Mouse (Mus musculus) MEL (cell line): Measurements from ENCODE around the gene Sfpq. TPM values are rescaled to one million over a fixed set of nuclear protein-coding genes. Genes with fewer than 3 reads are reported as not detected.

ENCODE experiments used
- DNase-seq: peaks from one replicate; pipeline ENCODE4 v3.0.0; 2011; ENCODE audit warnings: low read depth, low spot score
- H3K27ac ChIP-seq: 2 replicates; pipeline ENCODE4 v1.5.1; 2012; ENCODE audit warnings: low read depth, mild to moderate bottlenecking, control low read depth, low read length, moderate library complexity; ENCODE audit not compliant: control insufficient read depth
- H3K27me3 ChIP-seq, 2 experiments: fragments of 150-350 bp in 1 of 2; sonication (generic) in 1 of 2; 2 replicates each; pipeline ENCODE4 v1.6.1; 2012; ENCODE audit warnings: low read length in 2 of 2, mild to moderate bottlenecking in 2 of 2, improper control_type of control experiment in 1 of 2, moderate library complexity in 1 of 2; ENCODE audit not compliant: insufficient read depth in 2 of 2, control insufficient read depth in 1 of 2
- H3K36me3 ChIP-seq, 2 experiments: 2 replicates each; pipeline ENCODE4 v1.6.1; 2012 to 2014; ENCODE audit warnings: low read length in 2 of 2, improper control_type of control experiment in 1 of 2, inconsistent platforms in 1 of 2, mild to moderate bottlenecking in 1 of 2; ENCODE audit not compliant: insufficient read depth in 2 of 2, control insufficient read depth in 1 of 2
- H3K4me1 ChIP-seq, 2 experiments: fragments of 150-350 bp in 1 of 2; sonication (generic) in 1 of 2; 2 replicates each; pipeline ENCODE4 v1.6.1; 2012; ENCODE audit warnings: low read length in 2 of 2, improper control_type of control experiment in 1 of 2, mild to moderate bottlenecking in 1 of 2; ENCODE audit not compliant: insufficient read depth in 2 of 2, control insufficient read depth in 1 of 2
- H3K4me3 ChIP-seq, 2 experiments: fragments of 150-350 bp in 1 of 2; sonication (generic) in 1 of 2; 2 replicates each; pipeline ENCODE4 v1.5.1; 2012; ENCODE audit warnings: low read depth in 2 of 2, low read length in 2 of 2, mild to moderate bottlenecking in 2 of 2, moderate library complexity in 2 of 2, control low read depth in 1 of 2, improper control_type of control experiment in 1 of 2; ENCODE audit not compliant: control insufficient read depth in 1 of 2, insufficient read depth in 1 of 2
- H3K79me2 ChIP-seq: 2 replicates; pipeline ENCODE4 v1.6.1; 2012; ENCODE audit warnings: mild to moderate bottlenecking, low read length, moderate library complexity; ENCODE audit not compliant: control insufficient read depth, poor library complexity, insufficient read depth
- H3K9ac ChIP-seq: 2 replicates; pipeline ENCODE4 v1.6.1; 2012; ENCODE audit warnings: low read depth, mild to moderate bottlenecking, control low read depth, low read length, moderate library complexity; ENCODE audit not compliant: control insufficient read depth, poor library complexity, severe bottlenecking
- H3K9me3 ChIP-seq: fragments of 150-350 bp; sonication (generic); replicated peaks from 2 replicates; pipeline ENCODE4 v1.6.1; 2012; ENCODE audit warnings: mild to moderate bottlenecking, low read length, improper control_type of control experiment, moderate library complexity; ENCODE audit not compliant: insufficient read depth
- CHD1 ChIP-seq: IDR thresholded peaks from 2 replicates; pipeline ENCODE4 v1.6.1; 2012; ENCODE audit warnings: low read depth, mild to moderate bottlenecking, inconsistent platforms, low read length, improper control_type of control experiment
- CHD2 ChIP-seq: IDR thresholded peaks from 2 replicates; pipeline ENCODE4 v1.6.1; 2011; ENCODE audit warnings: low read length, improper control_type of control experiment
- CTCF ChIP-seq, 3 experiments: IDR thresholded peaks in 2 of 3; conservative IDR thresholded peaks in 1 of 3; 2 replicates each; pipeline ENCODE4 v1.5.1; 2011 to 2012; ENCODE audit warnings: low read length in 3 of 3, low read depth in 2 of 3, mild to moderate bottlenecking in 2 of 3, improper control_type of control experiment in 1 of 3, inconsistent platforms in 1 of 3, mixed read lengths in 1 of 3, moderate library complexity in 1 of 3; ENCODE audit not compliant: control insufficient read depth in 1 of 3, insufficient read depth in 1 of 3, poor library complexity in 1 of 3, severe bottlenecking in 1 of 3
- E2F4 ChIP-seq: IDR thresholded peaks from 2 replicates; pipeline ENCODE4 v1.6.1; 2011; ENCODE audit warnings: low read depth, low read length, improper control_type of control experiment, borderline replicate concordance
- GATA1 ChIP-seq: IDR thresholded peaks from 2 replicates; pipeline ENCODE4 v1.6.1; 2011; ENCODE audit warnings: low read depth, low read length, improper control_type of control experiment
- HCFC1 ChIP-seq: IDR thresholded peaks from 2 replicates; pipeline ENCODE4 v1.6.1; 2012; ENCODE audit warnings: low read depth, mild to moderate bottlenecking, inconsistent platforms, low read length, improper control_type of control experiment, moderate library complexity
- KAT2A ChIP-seq: conservative IDR thresholded peaks from 2 replicates; pipeline ENCODE4 v1.6.1; 2012; ENCODE audit warnings: low read depth, low read length, improper control_type of control experiment, inconsistent platforms
- MAFK ChIP-seq: IDR thresholded peaks from 2 replicates; pipeline ENCODE4 v1.6.1; 2011; ENCODE audit warnings: low read depth, mild to moderate bottlenecking, low read length, improper control_type of control experiment, borderline replicate concordance
- MAZ ChIP-seq: IDR thresholded peaks from 2 replicates; pipeline ENCODE4 v1.6.1; 2012; ENCODE audit warnings: low read depth, mild to moderate bottlenecking, inconsistent platforms, low read length, improper control_type of control experiment
- MXI1 ChIP-seq: IDR thresholded peaks from 2 replicates; pipeline ENCODE4 v1.6.1; 2011; ENCODE audit warnings: mild to moderate bottlenecking, low read depth, low read length, improper control_type of control experiment
- NELFE ChIP-seq: IDR thresholded peaks from 2 replicates; pipeline ENCODE4 v1.6.1; 2011; ENCODE audit warnings: low read depth, low read length, improper control_type of control experiment
- NRF1 ChIP-seq: IDR thresholded peaks from 2 replicates; pipeline ENCODE4 v1.6.1; 2014; ENCODE audit warnings: low read depth, mild to moderate bottlenecking, inconsistent platforms, low read length, improper control_type of control experiment, moderate library complexity; ENCODE audit not compliant: poor library complexity, insufficient read depth, severe bottlenecking
- POLR2A ChIP-seq, 2 experiments: IDR thresholded peaks; 2 replicates each; pipeline ENCODE4 v1.6.1; 2011 to 2012; ENCODE audit warnings: low read length in 2 of 2, mild to moderate bottlenecking in 2 of 2, control low read depth in 1 of 2, improper control_type of control experiment in 1 of 2, low read depth in 1 of 2, moderate library complexity in 1 of 2; ENCODE audit not compliant: control insufficient read depth in 1 of 2, insufficient read depth in 1 of 2, poor library complexity in 1 of 2
- POLR2AphosphoS2 ChIP-seq: IDR thresholded peaks from 2 replicates; pipeline ENCODE4 v1.6.1; 2011; ENCODE audit warnings: low read length, improper control_type of control experiment
- RAD21 ChIP-seq: IDR thresholded peaks from 2 replicates; pipeline ENCODE4 v1.6.1; 2011; ENCODE audit warnings: mild to moderate bottlenecking, low read depth, low read length, improper control_type of control experiment
- RCOR1 ChIP-seq: IDR thresholded peaks from 2 replicates; pipeline ENCODE4 v1.6.1; 2012; ENCODE audit warnings: low read depth, mild to moderate bottlenecking, inconsistent platforms, low read length, improper control_type of control experiment
- SIN3A ChIP-seq: IDR thresholded peaks from 2 replicates; pipeline ENCODE4 v1.6.1; 2012; ENCODE audit warnings: low read length, improper control_type of control experiment, inconsistent platforms
- TBP ChIP-seq: IDR thresholded peaks from 2 replicates; pipeline ENCODE4 v1.8.0; 2011; ENCODE audit warnings: low read depth, low read length, improper control_type of control experiment
- TCF12 ChIP-seq: IDR thresholded peaks from 2 replicates; pipeline ENCODE4 v1.6.1; 2014; ENCODE audit warnings: low read depth, mild to moderate bottlenecking, inconsistent platforms, low read length, improper control_type of control experiment, moderate library complexity
- USF2 ChIP-seq, 2 experiments: IDR thresholded peaks; 2 replicates each; pipeline ENCODE4 v1.6.1; 2011 to 2012; ENCODE audit warnings: improper control_type of control experiment in 2 of 2, low read length in 2 of 2, borderline replicate concordance in 1 of 2, inconsistent platforms in 1 of 2, low read depth in 1 of 2, mild to moderate bottlenecking in 1 of 2; ENCODE audit not compliant: insufficient read depth in 1 of 2
- ZNF384 ChIP-seq: IDR thresholded peaks from 2 replicates; pipeline ENCODE4 v1.6.1; 2012; ENCODE audit warnings: low read depth, mild to moderate bottlenecking, inconsistent platforms, low read length, improper control_type of control experiment
- polyA plus RNA-seq, 2 experiments: library from polyadenylated mRNA; stranded (reverse) in 1 of 2; unstranded in 1 of 2; fragments of >175 nt in 1 of 2; fragments of >200 nt in 1 of 2; gene quantifications; 2 replicates each; pipeline versions ENCODE4 v1.2.1 to v1.2.4; 2012; ENCODE audit warnings: low replicate concordance in 2 of 2, low read depth in 1 of 2; ENCODE audit not compliant: insufficient read length in 2 of 2, insufficient read depth in 1 of 2, missing spikeins in 1 of 2
- total RNA-seq: library from RNA; depleted of rRNA; stranded (reverse); fragments of 300-350 nt; gene quantifications from 2 replicates; pipeline ENCODE4 v1.2.3, GENCODE M21; 2012

Gene Sfpq
- total and polyA plus RNA-seq, 3 experiments, result 100 to 366 (median 259) TPM

- no peak for TF ChIP-seq HCFC1
Measured at GRCm38 (mm10) chr4:127037908-127038827, 17.0 kb downstream of the Sfpq start (continued).

GRCm38 (mm10) chr4:127038828-127039349, 17.8 kb downstream of the Sfpq start:
- H3K9me3 ChIP-seq, result no peaks in the 10 kb centered on the region
- peaks cover 3% of the 10 kb centered on the region; the same call in 1 of the 2 replicates for H3K79me2 ChIP-seq
- H3K36me3 ChIP-seq, result peaks cover 4 to 29% of the 10 kb centered on the region in 2 experiments
- no peak for DNase-seq
- no peaks in the 10 kb centered on the region for H3K27me3 ChIP-seq
- no peak overlapping the region for H3K9ac ChIP-seq
- no peaks in the 10 kb centered on the region for H3K4me1 ChIP-seq
- no peak overlapping the region for H3K27ac ChIP-seq
- H3K4me3 ChIP-seq, result no peak overlapping the region
- 0 out of 2 replicates have a peak, but pooled peaks have one; percentile 15 for TF ChIP-seq NELFE
- TF ChIP-seq GATA1, result no peak
- TF ChIP-seq POLR2AphosphoS2, result peak; percentile 7; the same call in 1 of the 2 replicates
- no peak for TF ChIP-seq POLR2A (IDR thresholded peaks at IDR 0.05; ENCODE audit: control insufficient read depth in 1 of 2, insufficient read depth in 1 of 2, low read depth in 1 of 2, low read length in 2 of 2, poor library complexity in 1 of 2)

GRCm38 (mm10) chr4:127039871-127040483, 18.9 kb downstream of the Sfpq start:
- TF ChIP-seq NRF1 (no peak), ZNF384 (peak; percentile 58; the same call in 1 of the 2 replicates), RAD21 (peak; percentile 10; the same call in 1 of the 2 replicates), CTCF (IDR thresholded peaks at IDR 0.05 in 2 of 3, conservative IDR thresholded peaks at IDR 0.05 in 1 of 3; ENCODE audit: control insufficient read depth in 1 of 3, insufficient read depth in 1 of 3, low read depth in 2 of 3, low read length in 3 of 3, poor library complexity in 1 of 3, severe bottlenecking in 1 of 3) (peak in 1 of 3 experiments; percentile 33; a peak in 2 of 6 replicates)
- TF ChIP-seq, all 39 proteins: peak for 3
- H3K4me3 ChIP-seq, result no peak overlapping the region
- no peaks in the 10 kb centered on the region for H3K9me3 ChIP-seq
- H3K4me1 ChIP-seq, result no peaks in the 10 kb centered on the region
- H3K79me2 ChIP-seq, result no peaks in the 10 kb centered on the region
- H3K36me3 ChIP-seq, result peaks cover 2 to 24% of the 10 kb centered on the region in 2 experiments
- H3K9ac ChIP-seq, result no peak overlapping the region
- no peak overlapping the region for H3K27ac ChIP-seq
- peak; percentile 47 for DNase-seq
- H3K27me3 ChIP-seq, result no peaks in the 10 kb centered on the region

GRCm38 (mm10) chr4:127043540-127043939, 22.4 kb downstream of the Sfpq start:
- H3K9me3 ChIP-seq, result no peaks in the 10 kb centered on the region
- H3K27ac ChIP-seq, result no peak overlapping the region
- H3K27me3 ChIP-seq, result no peaks in the 10 kb centered on the region
- peaks cover 0 to 5% of the 10 kb centered on the region in 2 experiments; a peak in 3 of 4 replicates for H3K36me3 ChIP-seq
- no peak for DNase-seq
- H3K4me3 ChIP-seq, result no peak overlapping the region
- no peak overlapping the region for H3K9ac ChIP-seq
- H3K79me2 ChIP-seq, result no peaks in the 10 kb centered on the region
- no peaks in the 10 kb centered on the region for H3K4me1 ChIP-seq
- TF ChIP-seq MAZ, result no peak
- TF ChIP-seq NRF1, result no peak
- no peak for TF ChIP-seq TCF12
- TF ChIP-seq ZNF384, result no peak
- no peak for TF ChIP-seq USF2 (IDR thresholded peaks at IDR 0.05; ENCODE audit: borderline replicate concordance in 1 of 2, insufficient read depth in 1 of 2, low read depth in 1 of 2, low read length in 2 of 2)
- no peak for TF ChIP-seq E2F4
- TF ChIP-seq RCOR1, result no peak
- no peak for TF ChIP-seq RAD21
- no peak for TF ChIP-seq KAT2A
- TF ChIP-seq GATA1, result no peak
- no peak for TF ChIP-seq CHD1
- no peak for TF ChIP-seq MXI1
- TF ChIP-seq TBP, result no peak
- TF ChIP-seq MAFK, result no peak
- no peak for TF ChIP-seq SIN3A
- no peak for TF ChIP-seq CHD2
